30 mouse cellular contexts compared by ENCODE assay signal in the genomic region with DNA sequence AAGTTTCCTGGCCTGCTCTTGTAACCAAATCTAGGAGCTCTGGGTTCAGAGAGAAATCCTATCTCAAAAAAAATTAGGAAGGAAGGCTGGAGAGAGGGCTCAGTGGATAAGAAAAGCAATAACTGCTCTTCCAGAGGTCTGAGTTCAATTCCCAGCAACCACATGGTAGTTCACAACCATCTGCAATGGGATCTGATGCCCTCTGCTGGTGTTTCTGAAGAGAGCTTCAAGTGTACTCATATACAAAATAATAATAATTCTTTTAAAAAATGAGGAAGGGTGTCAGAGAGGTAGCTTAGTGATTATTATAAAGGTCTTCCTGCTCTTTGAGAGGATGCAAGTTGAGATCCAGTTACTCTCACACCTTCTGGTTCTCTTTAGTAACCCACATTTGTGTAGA. TPM values are rescaled to one million over a fixed set of nuclear protein-coding genes. Genes with fewer than 3 reads are reported as not detected.
A peak's percentile ranks its signal among the peaks of the same experiment; 100 is the strongest.
DNase-seq lines count a peak whose midpoint lies in the region; ATAC-seq and TF ChIP-seq lines count a peak whose summit lies in the region.
"Had no signal": no experiment of that assay in that cellular context is flagged by ENCODE, and none has a peak within 500 bp of the region (broad histone marks: within the 10 kb centered on the region; RNA-seq: fewer than 3 reads in every experiment).

No protein-coding gene starts in this region.

- H3K4me3 ChIP-seq in gastrocnemius, adult 2 months = no peak overlapping the region
- H3K4me3 ChIP-seq in left cerebral cortex, adult 2 months = no peak overlapping the region
- no peak overlapping the region for H3K4me3 ChIP-seq in midbrain, postnatal 0 days (ENCODE audit: low read depth, low read length)
- no peak overlapping the region for H3K4me3 ChIP-seq in midbrain, embryonic 13.5 days (replicated peaks)
- H3K4me3 ChIP-seq in stomach, postnatal 0 days (ENCODE audit: low read depth, low read length) = no peak overlapping the region
- H3K4me3 ChIP-seq: embryonic facial prominence, embryonic 10.5 days; heart, embryonic 10.5 days; hindbrain, embryonic 15.5 days; kidney, embryonic 15.5 days; liver, embryonic 15.5 days; megakaryocyte, embryonic 14.5 days; myocyte; neural tube, embryonic 13.5 days; stomach, embryonic 15.5 days had no signal

- peak; percentile 22; the same call in 1 of the 2 replicates for TF ChIP-seq CTCF in gastrocnemius, adult 2 months (IDR thresholded peaks at IDR 0.05)
- peak; percentile 17 for TF ChIP-seq CTCF in left cerebral cortex, adult 2 months (IDR thresholded peaks at IDR 0.05)
- peak; percentile 39 for TF ChIP-seq CTCF in midbrain, postnatal 0 days (IDR thresholded peaks at IDR 0.05)
- peak; percentile 44 for TF ChIP-seq CTCF in stomach, postnatal 0 days (IDR thresholded peaks at IDR 0.05; ENCODE audit: low read depth)

- H3K36me3 ChIP-seq in midbrain, postnatal 0 days (ENCODE audit: insufficient read depth, low read length) = peaks cover 54% of the 10 kb centered on the region
- peaks cover 87% of the 10 kb centered on the region for H3K36me3 ChIP-seq in midbrain, embryonic 13.5 days
- peaks cover 39% of the 10 kb centered on the region for H3K36me3 ChIP-seq in stomach, postnatal 0 days (ENCODE audit: control insufficient read depth, insufficient read depth, low read length)

- no peak overlapping the region for H3K4me2 ChIP-seq in midbrain, postnatal 0 days (ENCODE audit: low read depth, low read length, poor library complexity, severe bottlenecking)
- no peak overlapping the region for H3K4me2 ChIP-seq in midbrain, embryonic 13.5 days (replicated peaks)
- H3K4me2 ChIP-seq in stomach, postnatal 0 days (replicated peaks; ENCODE audit: low read depth) = no peak overlapping the region
- H3K4me2 ChIP-seq: hindbrain, embryonic 15.5 days; kidney, embryonic 15.5 days; liver, embryonic 15.5 days; neural tube, embryonic 13.5 days; stomach, embryonic 15.5 days had no signal

- no peak for TF ChIP-seq EP300 in stomach, postnatal 0 days (optimal IDR thresholded peaks at IDR 0.05)

- H3K27me3 ChIP-seq in midbrain, postnatal 0 days (ENCODE audit: insufficient read depth, low read length) = no peaks in the 10 kb centered on the region
- no peaks in the 10 kb centered on the region for H3K27me3 ChIP-seq in midbrain, embryonic 13.5 days
- H3K27me3 ChIP-seq in stomach, postnatal 0 days (ENCODE audit: control insufficient read depth, insufficient read depth, low read length) = no peaks in the 10 kb centered on the region
- H3K27me3 ChIP-seq: hindbrain, embryonic 15.5 days; kidney, embryonic 15.5 days; liver, embryonic 15.5 days; megakaryocyte, embryonic 14.5 days; neural tube, embryonic 13.5 days; stomach, embryonic 15.5 days had no signal

- no peak for ATAC-seq in midbrain, postnatal 0 days (ENCODE audit: low FRiP score)
- no peak for ATAC-seq in midbrain, embryonic 13.5 days
- no peak for ATAC-seq in stomach, postnatal 0 days (ENCODE audit: low FRiP score, low TSS enrichment)
- no peak for ATAC-seq in monocyte, adult 5-6 weeks (replicated peaks; ENCODE audit: insufficient number of reproducible peaks, low FRiP score, low TSS enrichment, poor library complexity, severe bottlenecking)
- ATAC-seq: forebrain, embryonic 16.5 days; intestine, embryonic 16.5 days had no signal

- no peaks in the 10 kb centered on the region for H3K4me1 ChIP-seq in midbrain, postnatal 0 days (ENCODE audit: insufficient read depth, low read length)
- H3K4me1 ChIP-seq in midbrain, embryonic 13.5 days (replicated peaks) = no peaks in the 10 kb centered on the region
- H3K4me1 ChIP-seq in stomach, postnatal 0 days (replicated peaks; ENCODE audit: control insufficient read depth, insufficient read depth) = no peaks in the 10 kb centered on the region
- H3K4me1 ChIP-seq: embryonic facial prominence, embryonic 10.5 days; heart, embryonic 10.5 days; hindbrain, embryonic 15.5 days; kidney, embryonic 15.5 days; megakaryocyte, embryonic 14.5 days; neural tube, embryonic 13.5 days; stomach, embryonic 15.5 days had no signal

- no peak for DNase-seq in gastrocnemius, adult 2 months
- no peak for DNase-seq in gastrocnemius, adult 18-20 months (ENCODE audit: low spot score)
- DNase-seq in left cerebral cortex, adult 2 months (ENCODE audit: extremely low spot score in 1 of 2, low spot score in 2 of 2) = no peak
- no peak for DNase-seq in left cerebral cortex, postnatal 25 days (ENCODE audit: low spot score in 2 of 2)
- no peak for DNase-seq in midbrain, postnatal 0 days (ENCODE audit: low spot score)
- no peak for DNase-seq in stomach, postnatal 0 days (ENCODE audit: low spot score)
- DNase-seq: adrenal gland, adult 2 months; B cell, adult 2 months; cerebellum, adult 11 months; cerebellum, postnatal 10 days; gastrocnemius, postnatal 36 days; heart, postnatal 4 days; lung, postnatal 10 days; midbrain, embryonic 14.5 days; right cerebral cortex, postnatal 4 days; thymus, adult 18-20 months; thymus, postnatal 4 days had no signal

- no peak overlapping the region for H3K27ac ChIP-seq in gastrocnemius, adult 2 months
- no peak overlapping the region for H3K27ac ChIP-seq in left cerebral cortex, adult 2 months
- H3K27ac ChIP-seq in midbrain, postnatal 0 days (ENCODE audit: low read depth, low read length) = no peak overlapping the region
- no peak overlapping the region for H3K27ac ChIP-seq in midbrain, embryonic 13.5 days
- no peak overlapping the region for H3K27ac ChIP-seq in stomach, postnatal 0 days (replicated peaks)
- H3K27ac ChIP-seq: embryonic facial prominence, embryonic 10.5 days; heart, embryonic 10.5 days; hindbrain, embryonic 15.5 days; kidney, embryonic 15.5 days; liver, embryonic 15.5 days; neural tube, embryonic 13.5 days; stomach, embryonic 15.5 days had no signal

- no peak overlapping the region for H3K9ac ChIP-seq in midbrain, postnatal 0 days (replicated peaks; ENCODE audit: low read length, poor library complexity, severe bottlenecking)
- no peak overlapping the region for H3K9ac ChIP-seq in midbrain, embryonic 13.5 days (replicated peaks)
- no peak overlapping the region for H3K9ac ChIP-seq in stomach, postnatal 0 days (ENCODE audit: low read length)
- H3K9ac ChIP-seq: hindbrain, embryonic 15.5 days; kidney, embryonic 15.5 days; liver, embryonic 15.5 days; neural tube, embryonic 13.5 days; stomach, embryonic 15.5 days had no signal

- no peaks in the 10 kb centered on the region for H3K9me3 ChIP-seq in midbrain, postnatal 0 days (ENCODE audit: low read length)
- no peaks in the 10 kb centered on the region for H3K9me3 ChIP-seq in midbrain, embryonic 13.5 days
- no peaks in the 10 kb centered on the region for H3K9me3 ChIP-seq in stomach, postnatal 0 days (ENCODE audit: control insufficient read depth, low read length)
- H3K9me3 ChIP-seq: embryonic facial prominence, embryonic 10.5 days; heart, embryonic 10.5 days; hindbrain, embryonic 15.5 days; kidney, embryonic 15.5 days; liver, embryonic 15.5 days; megakaryocyte, embryonic 14.5 days; neural tube, embryonic 13.5 days; stomach, embryonic 15.5 days had no signal

- intact Hi-C loops in gastrocnemius, adult 2 months (cut with DNase I) = no loop called here
- intact Hi-C loops in left cerebral cortex, adult 2 months (cut with DNase I) = loop anchor here (10.0 kb wide), 1 partner anchor 150 kb away; no protein-coding TSS in a partner anchor
- intact Hi-C loops in left cerebral cortex, postnatal 25 days (cut with DNase I) = no loop called here

RNA-seq across cellular contexts. Expression of a gene that starts 14.7 kb away (rescaled TPM):
- 10 to 100 TPM; 30.1 to 36.8 TPM for total RNA-seq in gastrocnemius, adult 2 months (2021)
- total RNA-seq in gastrocnemius, adult 18-20 months (2021) = 10 to 100 TPM; 21.6 to 31.6 TPM
- total RNA-seq in left cerebral cortex, adult 2 months (2021) = 100 to 1,000 TPM; 131 to 132 TPM
- total RNA-seq in left cerebral cortex, postnatal 25 days (2021) = 100 to 1,000 TPM; 115 to 128 TPM
- 183 and 237 TPM in 2 replicates for total RNA-seq in midbrain, postnatal 0 days (2014; rRNA removed)
- 94.6 and 127 TPM in 2 replicates for polyA plus RNA-seq in midbrain, postnatal 0 days (2015; fragmentation: Nextera tagmentation; extraction: Ambion mirVana)
- polyA plus RNA-seq in midbrain, embryonic 13.5 days (2015; fragmentation: Nextera tagmentation; extraction: Ambion mirVana) = 353 and 372 TPM in 2 replicates
- polyA plus RNA-seq in stomach, postnatal 0 days (2015; fragmentation: Nextera tagmentation; extraction: Ambion mirVana) = 60.2 and 60.5 TPM in 2 replicates
- total RNA-seq in monocyte, adult 5-6 weeks (2017) = 165 to 273 TPM (median 214 TPM) in 3 replicates

RNA-seq across cellular contexts. Expression of a gene that starts 14.8 kb away (rescaled TPM):
- total RNA-seq in gastrocnemius, adult 2 months (2021) = 10 to 100 TPM; 45.5 to 85.8 TPM
- total RNA-seq in gastrocnemius, adult 18-20 months (2021) = 100 to 1,000 TPM in 1 of 2 experiments, 10 to 100 TPM in 1; 51.5 to 107 TPM
- total RNA-seq in left cerebral cortex, adult 2 months (2021) = 10 to 100 TPM; 75.4 to 78.2 TPM
- total RNA-seq in left cerebral cortex, postnatal 25 days (2021) = 10 to 100 TPM; 71.5 to 72.5 TPM
- total RNA-seq in midbrain, postnatal 0 days (2014; rRNA removed) = 43.9 and 67.2 TPM in 2 replicates
- 47.1 and 50.3 TPM in 2 replicates for polyA plus RNA-seq in midbrain, postnatal 0 days (2015; fragmentation: Nextera tagmentation; extraction: Ambion mirVana)
- 33.9 and 37.8 TPM in 2 replicates for polyA plus RNA-seq in midbrain, embryonic 13.5 days (2015; fragmentation: Nextera tagmentation; extraction: Ambion mirVana)
- polyA plus RNA-seq in stomach, postnatal 0 days (2015; fragmentation: Nextera tagmentation; extraction: Ambion mirVana) = 26.4 and 29.0 TPM in 2 replicates
- total RNA-seq in monocyte, adult 5-6 weeks (2017) = 90.9 to 144 TPM (median 114 TPM) in 3 replicates

RNA-seq across cellular contexts. Expression of a gene that starts 41.2 kb away (rescaled TPM):
- 100 to 1,000 TPM; 349 to 495 TPM for total RNA-seq in gastrocnemius, adult 2 months (2021)
- 100 to 1,000 TPM; 443 to 513 TPM for total RNA-seq in gastrocnemius, adult 18-20 months (2021)
- 1 to 10 TPM; 1.4 to 5.0 TPM for total RNA-seq in left cerebral cortex, adult 2 months (2021)
- 1 to 10 TPM; 1.4 to 7.5 TPM for total RNA-seq in left cerebral cortex, postnatal 25 days (2021)
- 0.11 and 0.28 TPM in 2 replicates for total RNA-seq in midbrain, postnatal 0 days (2014; rRNA removed)
- 1.5 and 2.3 TPM in 2 replicates for polyA plus RNA-seq in midbrain, postnatal 0 days (2015; fragmentation: Nextera tagmentation; extraction: Ambion mirVana)
- 1.9 and 2.8 TPM in 2 replicates for polyA plus RNA-seq in midbrain, embryonic 13.5 days (2015; fragmentation: Nextera tagmentation; extraction: Ambion mirVana)
- polyA plus RNA-seq in stomach, postnatal 0 days (2015; fragmentation: Nextera tagmentation; extraction: Ambion mirVana) = 29.8 and 37.9 TPM in 2 replicates
- not detected in 3 replicates for total RNA-seq in monocyte, adult 5-6 weeks (2017)
- polyA plus RNA-seq: adrenal gland, adult 2 months had no signal

RNA-seq across cellular contexts. Expression of a gene that starts 58.9 kb away (rescaled TPM):
- total RNA-seq in gastrocnemius, adult 2 months (2021) = under 1 TPM; 0.69 to 0.75 TPM
- total RNA-seq in gastrocnemius, adult 18-20 months (2021) = under 1 TPM in 1 of 2 experiments, not detected in 1; 0.55 TPM
- total RNA-seq in left cerebral cortex, adult 2 months (2021) = 1 to 10 TPM; 2.8 to 3.2 TPM
- total RNA-seq in left cerebral cortex, postnatal 25 days (2021) = 1 to 10 TPM; 1.8 to 5.8 TPM
- total RNA-seq in midbrain, postnatal 0 days (2014; rRNA removed) = 13.0 and 21.1 TPM in 2 replicates
- polyA plus RNA-seq in midbrain, postnatal 0 days (2015; fragmentation: Nextera tagmentation; extraction: Ambion mirVana) = 10.3 and 12.8 TPM in 2 replicates
- 3.4 and 5.3 TPM in 2 replicates for polyA plus RNA-seq in midbrain, embryonic 13.5 days (2015; fragmentation: Nextera tagmentation; extraction: Ambion mirVana)
- polyA plus RNA-seq in stomach, postnatal 0 days (2015; fragmentation: Nextera tagmentation; extraction: Ambion mirVana) = 76.1 and 82.5 TPM in 2 replicates
- 2.5 to 6.6 TPM in 2 of 3 replicates, not detected in the other for total RNA-seq in monocyte, adult 5-6 weeks (2017)

Comparison
In these comparisons a context has a peak if more than half of its experiments do, and no peak if none do; other contexts are left out.
1. RNA of a gene that starts 41.2 kb away (total RNA-seq): 443 to 513 TPM in gastrocnemius, adult 18-20 months and 349 to 495 TPM in gastrocnemius, adult 2 months; 1.4 to 7.5 TPM in left cerebral cortex, postnatal 25 days, 1.4 to 5.0 TPM in left cerebral cortex, adult 2 months, 0.11 to 0.28 TPM in midbrain, postnatal 0 days and not detected in monocyte, adult 5-6 weeks; every median in the first group is over 10 times any median in the second.
2. Peak in every context shown above with its lines, with median percentiles within 50 percentile points of each other: CTCF ChIP-seq.